ENCODE assay signal across 8 mouse cellular contexts in genomic region chr8:105564573-105565229, GRCm38 (mm10). TPM values are rescaled to one million over a fixed set of nuclear protein-coding genes. Genes with fewer than 3 reads are reported as not detected.
A peak's percentile ranks its signal among the peaks of the same experiment; 100 is the strongest.
DNase-seq lines count a peak whose midpoint lies in the region; ATAC-seq and TF ChIP-seq lines count a peak whose summit lies in the region.
"Not testable (repeated sequence)": the region's sequence is repeated elsewhere in the genome, so short reads cannot be mapped to it uniquely, and the experiment has no call there.
"Had no signal": no experiment of that assay in that cellular context is flagged by ENCODE, and none has a peak within 500 bp of the region (broad histone marks: within the 10 kb centered on the region; RNA-seq: fewer than 3 reads in every experiment).

No protein-coding gene starts in this region.

- not testable (repeated sequence) for H3K9me3 ChIP-seq in forebrain, embryonic 11.5 days (ENCODE audit: control insufficient read depth, low read length); heart, embryonic 15.5 days (replicated peaks); intestine, postnatal 0 days (ENCODE audit: control insufficient read depth); midbrain, embryonic 10.5 days (replicated peaks)

- not testable (repeated sequence) for H3K4me1 ChIP-seq in forebrain, embryonic 11.5 days (replicated peaks; ENCODE audit: control insufficient read depth, insufficient read depth, low read length); intestine, postnatal 0 days (replicated peaks; ENCODE audit: control insufficient read depth, insufficient read depth, low read length); liver, adult 2 months (ENCODE audit: control insufficient read depth, insufficient read depth, low read length); small intestine, adult 2 months (ENCODE audit: control insufficient read depth, insufficient read depth, insufficient read length, low read length)
- peaks cover 29% of the 10 kb centered on the region for H3K4me1 ChIP-seq in heart, embryonic 15.5 days (replicated peaks)
- H3K4me1 ChIP-seq in midbrain, embryonic 10.5 days, result peaks cover 30% of the 10 kb centered on the region

- WGBS in forebrain, embryonic 11.5 days, result 83% methylated on average over 9 of the region's 9 CpGs
- 80% methylated on average over 9 of the region's 9 CpGs for WGBS in heart, embryonic 15.5 days
- 67% methylated on average over 9 of the region's 9 CpGs for WGBS in intestine, postnatal 0 days
- 53% methylated on average over 9 of the region's 9 CpGs for WGBS in liver, adult 2 months
- 86% methylated on average over 9 of the region's 9 CpGs for WGBS in midbrain, embryonic 10.5 days
- 63% methylated on average over 9 of the region's 9 CpGs for WGBS in small intestine, adult 2 months

- not testable (repeated sequence) for ATAC-seq in forebrain, embryonic 11.5 days (replicated peaks; ENCODE audit: low FRiP score); heart, embryonic 15.5 days (replicated peaks; ENCODE audit: insufficient number of reproducible peaks, insufficient read depth, low FRiP score, low read depth); intestine, postnatal 0 days

- not testable (repeated sequence) for H3K27ac ChIP-seq in forebrain, embryonic 11.5 days (ENCODE audit: low read depth, low read length); heart, embryonic 15.5 days; midbrain, embryonic 10.5 days (replicated peaks)
- peak overlapping the region; percentile 86; the same call in 1 of the 2 replicates for H3K27ac ChIP-seq in intestine, postnatal 0 days (ENCODE audit: low read depth, low read length)
- peak overlapping the region; percentile 63; the same call in 1 of the 2 replicates for H3K27ac ChIP-seq in liver, adult 2 months (replicated peaks; ENCODE audit: insufficient read depth, low read depth, low read length)
- peak overlapping the region; percentile 38 for H3K27ac ChIP-seq in small intestine, adult 2 months (ENCODE audit: insufficient read depth, low read depth, low read length)

- peak overlapping the region; percentile 59 for H3K4me2 ChIP-seq in forebrain, embryonic 11.5 days (ENCODE audit: low read depth, low read length, severe bottlenecking)
- peak overlapping the region; percentile 80 for H3K4me2 ChIP-seq in heart, embryonic 15.5 days
- H3K4me2 ChIP-seq in intestine, postnatal 0 days (replicated peaks; ENCODE audit: low read depth), result peak overlapping the region; percentile 91

- not testable (repeated sequence) for H3K36me3 ChIP-seq in forebrain, embryonic 11.5 days (ENCODE audit: control insufficient read depth, insufficient read depth, low read length); heart, embryonic 15.5 days; intestine, postnatal 0 days (ENCODE audit: control insufficient read depth, insufficient read depth); liver, adult 2 months (ENCODE audit: control insufficient read depth, insufficient read depth, low read length); midbrain, embryonic 10.5 days; small intestine, adult 2 months (ENCODE audit: control insufficient read depth, insufficient read depth, low read length)

- not testable (repeated sequence) for TF ChIP-seq POLR2A in liver, adult 2 months (IDR thresholded peaks at IDR 0.05; ENCODE audit: extremely low read depth, insufficient read depth, low read length); small intestine, adult 2 months (IDR thresholded peaks at IDR 0.05; ENCODE audit: low read depth, low read length)

- H3K27me3 ChIP-seq in forebrain, embryonic 11.5 days (ENCODE audit: control insufficient read depth, insufficient read depth, low read length); heart, embryonic 15.5 days; intestine, postnatal 0 days (replicated peaks; ENCODE audit: control insufficient read depth, insufficient read depth, low read length); liver, adult 2 months (ENCODE audit: control insufficient read depth, insufficient read depth, low read length); midbrain, embryonic 10.5 days (ENCODE audit: low read depth, poor library complexity, severe bottlenecking); small intestine, adult 2 months (ENCODE audit: control insufficient read depth, insufficient read depth, low read length): not testable (repeated sequence)

- TF ChIP-seq CTCF in intestine, postnatal 0 days (IDR thresholded peaks at IDR 0.05; ENCODE audit: low read depth); liver, adult 2 months (IDR thresholded peaks at IDR 0.05; ENCODE audit: low read depth, low read length); small intestine, adult 2 months (IDR thresholded peaks at IDR 0.05; ENCODE audit: extremely low read depth, insufficient read length, insufficient replicate concordance, low read depth, low read length): not testable (repeated sequence)

- DNase-seq in T-cell, adult 2 months (ENCODE audit: low spot score), result peak; percentile 10
- DNase-seq in forebrain, embryonic 11.5 days (ENCODE audit: low spot score); midbrain, embryonic 10.5 days (ENCODE audit: low spot score): not testable (repeated sequence)
- peak; percentile 41 for DNase-seq in liver, adult 2 months (ENCODE audit: extremely low read depth, low read depth, low spot score)

- H3K9ac ChIP-seq in forebrain, embryonic 11.5 days (ENCODE audit: low read length), result peak overlapping the region; percentile 55
- peak overlapping the region; percentile 86 for H3K9ac ChIP-seq in heart, embryonic 15.5 days
- peak overlapping the region; percentile 86; the same call in 1 of the 2 replicates for H3K9ac ChIP-seq in intestine, postnatal 0 days (ENCODE audit: low read depth, low read length)
- H3K9ac ChIP-seq in liver, adult 2 months (ENCODE audit: low read depth, low read length), result peak overlapping the region; percentile 89

- H3K4me3 ChIP-seq in forebrain, embryonic 11.5 days (ENCODE audit: low read depth, low read length), result peak overlapping the region; percentile 79
- H3K4me3 ChIP-seq in heart, embryonic 15.5 days, result peak overlapping the region; percentile 87
- peak overlapping the region; percentile 89 for H3K4me3 ChIP-seq in intestine, postnatal 0 days (ENCODE audit: low read depth, low read length)
- H3K4me3 ChIP-seq in liver, adult 2 months (ENCODE audit: insufficient read depth, low read depth, low read length), result peak overlapping the region; percentile 85
- peak overlapping the region; percentile 93 for H3K4me3 ChIP-seq in midbrain, embryonic 10.5 days
- H3K4me3 ChIP-seq in small intestine, adult 2 months (ENCODE audit: low read depth, low read length), result peak overlapping the region; percentile 84

- peaks cover 27% of the 10 kb centered on the region; the same call in 1 of the 2 replicates for H3K79me2 ChIP-seq in liver, adult 2 months (ENCODE audit: control insufficient read depth, insufficient read depth, low read length)

RNA-seq across cellular contexts. Expression of gene Atp6v0d1, which starts 1.1 kb away (rescaled TPM):
- 99.2 and 108 TPM in 2 replicates for polyA plus RNA-seq in forebrain, embryonic 11.5 days (2014; fragmentation: Nextera tagmentation; extraction: Ambion mirVana)
- 50.0 and 63.3 TPM in 2 replicates for polyA plus RNA-seq in heart, embryonic 15.5 days (2015; fragmentation: Nextera tagmentation; extraction: Ambion mirVana)
- polyA plus RNA-seq in intestine, postnatal 0 days (2015; fragmentation: Nextera tagmentation; extraction: Ambion mirVana), result 140 and 151 TPM in 2 replicates
- total RNA-seq in liver, adult 2 months (2014; rRNA removed), result 63.5 and 85.9 TPM in 2 replicates
- polyA plus RNA-seq in liver, adult 2 months (2012; rRNA removed), result 77.2 and 82.0 TPM in 2 replicates
- polyA plus RNA-seq in midbrain, embryonic 10.5 days (2016; fragmentation: Nextera tagmentation; extraction: Ambion mirVana), result 85.4 and 101 TPM in 2 replicates
- polyA plus RNA-seq in small intestine, adult 2 months (2012; rRNA removed), result 41.9 and 70.8 TPM in 2 replicates

RNA-seq across cellular contexts. Expression of gene Ripor1, which starts 40.4 kb away (rescaled TPM):
- 18.2 and 18.9 TPM in 2 replicates for polyA plus RNA-seq in forebrain, embryonic 11.5 days (2014; fragmentation: Nextera tagmentation; extraction: Ambion mirVana)
- polyA plus RNA-seq in heart, embryonic 15.5 days (2015; fragmentation: Nextera tagmentation; extraction: Ambion mirVana), result 27.9 and 36.5 TPM in 2 replicates
- polyA plus RNA-seq in intestine, postnatal 0 days (2015; fragmentation: Nextera tagmentation; extraction: Ambion mirVana), result 10.2 and 10.3 TPM in 2 replicates
- total RNA-seq in liver, adult 2 months (2014; rRNA removed), result 1.3 and 2.6 TPM in 2 replicates
- polyA plus RNA-seq in liver, adult 2 months (2012; rRNA removed), result 5.5 and 7.4 TPM in 2 replicates
- polyA plus RNA-seq in midbrain, embryonic 10.5 days (2016; fragmentation: Nextera tagmentation; extraction: Ambion mirVana), result 15.9 and 20.0 TPM in 2 replicates
- polyA plus RNA-seq in small intestine, adult 2 months (2012; rRNA removed), result 11.8 and 12.0 TPM in 2 replicates

RNA-seq across cellular contexts. Expression of gene Hsd11b2, which starts 46.1 kb away (rescaled TPM):
- 13.5 and 13.6 TPM in 2 replicates for polyA plus RNA-seq in forebrain, embryonic 11.5 days (2014; fragmentation: Nextera tagmentation; extraction: Ambion mirVana)
- polyA plus RNA-seq in heart, embryonic 15.5 days (2015; fragmentation: Nextera tagmentation; extraction: Ambion mirVana), result 0.15 and 0.58 TPM in 2 replicates
- 1.1 and 4.1 TPM in 2 replicates for polyA plus RNA-seq in intestine, postnatal 0 days (2015; fragmentation: Nextera tagmentation; extraction: Ambion mirVana)
- not detected in 2 replicates for total RNA-seq in liver, adult 2 months (2014; rRNA removed)
- polyA plus RNA-seq in liver, adult 2 months (2012; rRNA removed), result 0.09 and 0.12 TPM in 2 replicates
- polyA plus RNA-seq in midbrain, embryonic 10.5 days (2016; fragmentation: Nextera tagmentation; extraction: Ambion mirVana), result 28.8 and 30.2 TPM in 2 replicates
- polyA plus RNA-seq in small intestine, adult 2 months (2012; rRNA removed), result 5.0 and 12.2 TPM in 2 replicates
- total RNA-seq: granulocyte monocyte progenitor cell, adult 5-6 weeks had no signal
